Mouse (Mus musculus): Measurements from ENCODE around the gene Creb5.

GRCm38 (mm10) chr6:53545989-53546388 is 258.9 kb downstream of the Creb5 start:
- no peak for TF ChIP-seq CTCF (IDR thresholded peaks at IDR 0.05; ENCODE audit: insufficient read depth, low read length)
- TF ChIP-seq POLR2A (IDR thresholded peaks at IDR 0.05; ENCODE audit: borderline replicate concordance, extremely low read depth, low read depth, low read length), result no peak

Measured in lung, adult 2 months (tissue).